Mouse (Mus musculus): ENCODE results near the gene Kank4.

Kank4 gene

GRCm38 (mm10) chr4:98717735-98718546 is 99.4 kb downstream of the Kank4 start:
- DNase-seq (ENCODE audit: low spot score), result no peak

- DNase-seq (ENCODE audit: low spot score), result no peak
These were observed 106.4 kb downstream of the Kank4 start for GRCm38 (mm10) chr4:98710891-98711290.

Measured in left cerebral cortex, adult 11 months (tissue).